Mouse (Mus musculus): ENCODE measurements at regions not wholly inside any gene's neighbourhood (a gene's known extent, or its start where the extent isn't known, plus 50 kb on each side); places are given as distances from the start of the nearest gene placed in this dataset.
A peak's percentile ranks its signal among the peaks of the same experiment; 100 is the strongest.
"Not testable (repeated sequence)": the region's sequence is repeated elsewhere in the genome, so short reads cannot be mapped to it uniquely, and the experiment has no call there.

DNA sequence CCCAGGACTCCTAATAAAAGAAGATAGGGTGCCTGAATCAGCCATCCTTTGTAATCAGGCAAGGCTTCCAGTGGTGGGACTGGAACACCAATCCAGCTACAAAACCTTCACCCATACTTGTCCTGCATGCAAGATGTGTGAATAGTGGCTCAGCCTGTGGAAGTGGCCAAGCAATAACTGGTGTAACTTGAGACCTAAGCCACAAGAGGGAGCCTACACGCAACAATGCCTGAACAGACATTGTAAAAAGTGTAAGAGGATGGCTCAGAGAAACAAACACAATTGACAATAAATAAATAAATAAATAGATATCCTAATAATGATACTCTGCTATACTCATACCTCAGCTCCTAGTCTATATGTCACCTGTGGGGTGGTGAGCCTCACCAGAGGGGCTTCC, 781.5 kb upstream of the Cdh20 start:
- no peaks in the 10 kb centered on the region for H3K36me3 ChIP-seq (ENCODE audit: control insufficient read depth, insufficient read depth, low read length)
- DNase-seq (ENCODE audit: low spot score, missing footprints) (peak; percentile 86), ATAC-seq (ENCODE audit: low FRiP score) (peak; percentile 78)
- 29% methylated on average over 1 of the region's 1 CpGs for WGBS
- H3K27ac ChIP-seq (ENCODE audit: low read depth, low read length) = no peak overlapping the region
- H3K27me3 ChIP-seq (ENCODE audit: control insufficient read depth, insufficient read depth, low read length) = no peaks in the 10 kb centered on the region
- no peak overlapping the region for H3K4me2 ChIP-seq
- no peak overlapping the region for H3K4me3 ChIP-seq (ENCODE audit: low read depth, low read length)
- no peak overlapping the region for H3K9ac ChIP-seq (ENCODE audit: low read length)
- no peaks in the 10 kb centered on the region for H3K4me1 ChIP-seq (ENCODE audit: control insufficient read depth, insufficient read depth, low read length)
- no peaks in the 10 kb centered on the region for H3K9me3 ChIP-seq (ENCODE audit: control insufficient read depth, low read length)

DNA sequence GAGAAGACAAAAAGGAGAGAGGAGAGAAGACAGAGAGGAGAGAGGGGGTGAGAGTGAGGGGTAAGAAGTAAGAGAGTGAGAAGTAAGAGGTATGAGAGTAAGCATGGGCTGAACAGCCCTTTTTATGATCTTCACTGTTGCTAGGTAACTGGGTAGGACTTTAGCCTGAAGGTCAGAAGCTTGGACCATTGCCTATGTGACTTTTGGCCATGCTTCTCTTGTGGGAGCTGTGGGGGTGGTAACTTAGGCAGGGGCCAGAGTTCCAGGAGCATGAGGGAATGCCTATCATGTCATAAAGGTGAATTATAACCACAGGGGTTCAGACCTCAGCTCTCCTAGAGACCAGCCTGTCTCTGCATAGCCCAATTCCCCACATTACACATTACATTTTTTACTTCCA, 765.4 kb upstream of the Cdh20 start:
- DNase-seq (ENCODE audit: low spot score, missing footprints); H3K9ac ChIP-seq (ENCODE audit: low read length); H3K27ac ChIP-seq (ENCODE audit: low read depth, low read length); ATAC-seq (ENCODE audit: low FRiP score); H3K4me3 ChIP-seq (ENCODE audit: low read depth, low read length); H3K4me1 ChIP-seq (ENCODE audit: control insufficient read depth, insufficient read depth, low read length); H3K4me2 ChIP-seq; H3K9me3 ChIP-seq (ENCODE audit: control insufficient read depth, low read length); H3K27me3 ChIP-seq (ENCODE audit: control insufficient read depth, insufficient read depth, low read length); H3K36me3 ChIP-seq (ENCODE audit: control insufficient read depth, insufficient read depth, low read length): not testable (repeated sequence)

DNA sequence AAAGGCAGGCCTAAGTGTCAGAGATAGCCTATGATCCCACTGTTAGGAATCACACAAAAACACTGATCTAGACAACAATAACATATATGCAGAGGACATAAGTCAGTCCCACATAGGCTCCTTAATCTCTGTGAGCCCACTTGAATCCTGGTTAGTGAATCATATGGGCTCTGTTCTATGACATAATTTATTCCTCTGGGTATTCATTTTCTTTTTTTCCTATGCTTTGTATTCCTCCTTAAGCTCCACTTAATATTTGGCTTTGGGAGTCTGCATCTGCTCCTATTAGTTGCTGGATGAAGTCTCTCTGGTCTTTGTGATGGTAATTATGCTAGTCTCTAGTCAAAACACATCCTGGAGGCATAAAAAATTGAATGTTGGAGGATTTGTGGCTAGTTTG, 738.7 kb upstream of the Cdh20 start:
- Histone ChIP-seq H3K27me3 (ENCODE audit: control insufficient read depth, insufficient read depth, low read length) (no peaks in the 10 kb centered on the region), H3K9ac (ENCODE audit: low read length) (no peak overlapping the region), H3K4me2 (no peak overlapping the region), H3K4me1 (ENCODE audit: control insufficient read depth, insufficient read depth, low read length) (peaks cover 3% of the 10 kb centered on the region; the same call in 1 of the 2 replicates), H3K9me3 (ENCODE audit: control insufficient read depth, low read length) (no peaks in the 10 kb centered on the region), H3K4me3 (ENCODE audit: low read depth, low read length) (no peak overlapping the region), H3K27ac (ENCODE audit: low read depth, low read length) (no peak overlapping the region), H3K36me3 (ENCODE audit: control insufficient read depth, insufficient read depth, low read length) (no peaks in the 10 kb centered on the region)
- no peak for DNase-seq (ENCODE audit: low spot score, missing footprints)
- ATAC-seq (ENCODE audit: low FRiP score) = peak; percentile 81

DNA sequence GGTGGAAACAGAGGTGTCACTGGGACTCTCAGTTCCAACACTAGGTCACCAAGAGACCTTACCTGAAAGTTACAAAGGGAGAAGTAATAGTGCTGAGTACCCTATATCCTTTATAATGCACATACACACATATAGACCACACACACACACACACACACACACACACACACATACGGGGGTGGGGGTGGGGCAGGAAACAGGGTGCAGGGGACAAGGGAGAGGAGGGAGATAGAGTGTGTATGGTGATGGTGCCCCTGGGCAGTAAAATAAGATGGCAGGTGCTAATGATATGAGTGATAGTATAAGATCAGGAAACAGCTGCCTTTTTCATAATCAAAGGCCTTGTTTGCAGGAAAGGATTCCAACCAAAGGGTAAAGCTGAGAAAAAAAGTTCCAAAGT, 719.9 kb upstream of the Cdh20 start:
- no peaks in the 10 kb centered on the region for H3K27me3 ChIP-seq (ENCODE audit: control insufficient read depth, insufficient read depth, low read length)
- H3K4me2 ChIP-seq = no peak overlapping the region
- no peak for DNase-seq (ENCODE audit: low spot score, missing footprints)
- no peaks in the 10 kb centered on the region for H3K9me3 ChIP-seq (ENCODE audit: control insufficient read depth, low read length)
- H3K9ac ChIP-seq (ENCODE audit: low read length) = no peak overlapping the region
- no peak overlapping the region for H3K27ac ChIP-seq (ENCODE audit: low read depth, low read length)
- no peaks in the 10 kb centered on the region for H3K36me3 ChIP-seq (ENCODE audit: control insufficient read depth, insufficient read depth, low read length)
- 0 out of 2 replicates have a peak, but pooled peaks have one; percentile 35 for ATAC-seq (ENCODE audit: low FRiP score)
- H3K4me1 ChIP-seq (ENCODE audit: control insufficient read depth, insufficient read depth, low read length) = no peaks in the 10 kb centered on the region
- WGBS = 58% methylated on average over 1 of the region's 1 CpGs
- H3K4me3 ChIP-seq (ENCODE audit: low read depth, low read length) = no peak overlapping the region

DNA sequence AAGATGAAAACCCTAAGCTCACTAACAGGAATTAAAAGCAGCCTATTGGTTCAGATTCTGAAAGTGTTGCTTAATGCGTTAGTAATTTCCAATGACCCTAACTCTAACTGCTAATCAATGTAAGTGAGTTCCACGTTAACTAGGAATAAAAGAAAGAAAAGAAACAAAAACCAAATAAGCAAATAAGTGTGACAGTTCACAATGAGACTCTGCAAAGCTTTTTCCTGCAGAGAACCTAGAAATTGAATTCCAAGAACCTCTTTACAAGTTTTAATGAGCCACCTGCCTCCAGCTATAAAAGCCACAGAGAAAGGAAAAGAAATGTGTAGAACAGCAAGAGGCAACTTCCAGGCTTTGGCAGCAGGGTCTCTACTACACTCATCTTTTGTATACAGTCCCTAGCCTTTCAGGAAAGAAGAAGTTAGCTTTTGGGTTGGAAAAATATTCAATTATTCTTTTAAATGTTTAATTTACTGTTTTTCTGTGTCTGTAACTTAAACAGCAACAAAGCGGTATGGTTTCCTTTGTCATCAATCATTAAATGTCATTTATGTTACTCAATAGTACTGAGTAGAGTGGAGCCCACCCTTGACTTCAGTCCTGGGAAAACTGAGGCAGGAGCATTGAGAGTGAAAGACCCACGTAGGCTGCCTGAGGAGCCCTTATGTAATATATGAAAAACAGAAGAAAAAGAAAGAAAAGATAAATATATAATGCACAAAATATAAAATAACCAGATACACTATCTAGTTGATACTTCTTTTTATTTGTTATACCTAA, 719.0 kb upstream of the Cdh20 start:
- no peaks in the 10 kb centered on the region for H3K9me3 ChIP-seq (ENCODE audit: control insufficient read depth, low read length)

More for the DNA sequence above, 719.0 kb upstream of the Cdh20 start:
- Histone ChIP-seq H3K27ac (ENCODE audit: low read depth, low read length) (no peak overlapping the region), H3K4me2 (no peak overlapping the region), H3K36me3 (ENCODE audit: control insufficient read depth, insufficient read depth, low read length) (no peaks in the 10 kb centered on the region), H3K27me3 (ENCODE audit: control insufficient read depth, insufficient read depth, low read length) (no peaks in the 10 kb centered on the region), H3K9ac (ENCODE audit: low read length) (no peak overlapping the region), H3K4me1 (ENCODE audit: control insufficient read depth, insufficient read depth, low read length) (no peaks in the 10 kb centered on the region), H3K4me3 (ENCODE audit: low read depth, low read length) (no peak overlapping the region)
- 54% methylated on average over 4 of the region's 4 CpGs for WGBS
- no peak for ATAC-seq (ENCODE audit: low FRiP score)
- DNase-seq (ENCODE audit: low spot score, missing footprints) = no peak
